Mouse (Mus musculus) limb, embryonic 10.5 days (tissue): ENCODE measurements around the gene Cbx6. TPM values are rescaled to one million over a fixed set of nuclear protein-coding genes. Genes with fewer than 3 reads are reported as not detected.

Experiments used
- DNase-seq: peaks from one replicate; pipeline ENCODE4 v3.0.0-alpha.2; 2017; ENCODE audit warnings: low spot score
- H3K27ac ChIP-seq: fragments of 300-500 bp; sonication (generic); 2 replicates; pipeline ENCODE4 v1.5.1; 2016; ENCODE audit warnings: mild to moderate bottlenecking
- H3K27me3 ChIP-seq: fragments of 300-500 bp; sonication (generic); 2 replicates; pipeline ENCODE4 v1.6.1; 2016; ENCODE audit warnings: low read depth, mild to moderate bottlenecking; ENCODE audit not compliant: poor library complexity, severe bottlenecking
- H3K36me3 ChIP-seq: fragments of 300-500 bp; sonication (generic); 2 replicates; pipeline ENCODE4 v1.6.1; 2016; ENCODE audit warnings: mild to moderate bottlenecking, moderate library complexity
- H3K4me1 ChIP-seq: fragments of 300-500 bp; sonication (generic); 2 replicates; pipeline ENCODE4 v1.6.1; 2016
- H3K4me3 ChIP-seq: fragments of 300-500 bp; sonication (generic); 2 replicates; pipeline ENCODE4 v1.5.1; 2016; ENCODE audit warnings: mild to moderate bottlenecking, moderate library complexity
- H3K9me3 ChIP-seq: fragments of 300-500 bp; sonication (generic); replicated peaks from 2 replicates; pipeline ENCODE4 v1.6.1; 2016; ENCODE audit warnings: mild to moderate bottlenecking
- WGBS: fragments of 180-500 bp; shearing (Covaris S2); methylation state at CpG from one replicate; pipeline ENCODE4 v1.1.7; 2016; 5-methylcytosine and 5-hydroxymethylcytosine counted together
- polyA plus RNA-seq: library from polyadenylated mRNA; unstranded; fragments of >200 nt; fragmentation: Nextera tagmentation; extraction: Ambion mirVana; gene quantifications from 2 replicates; pipeline ENCODE4 v1.2.1, GENCODE M21; 2016

The Cbx6 gene
- polyA plus RNA-seq, 1 experiment from 2014 or later, result 18.2 TPM

DNA sequence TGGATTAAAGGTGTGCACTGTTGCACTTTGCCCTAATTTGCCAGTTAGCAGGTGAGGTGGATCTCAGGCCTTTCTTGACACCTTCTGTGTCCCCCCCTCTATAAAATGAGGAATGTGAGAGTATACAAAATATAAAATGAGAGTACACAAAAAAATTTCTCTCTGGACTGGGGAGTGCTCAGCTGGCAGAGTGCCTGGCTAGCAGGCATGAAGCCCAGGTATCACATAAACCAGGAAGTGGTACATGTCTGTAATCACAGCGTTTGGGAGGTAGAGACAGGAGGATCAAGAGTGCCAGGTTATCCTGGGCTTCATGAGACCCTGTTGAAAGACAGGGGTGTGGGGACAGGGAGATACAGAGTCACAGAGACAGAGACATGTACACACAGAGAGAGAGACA is 27.4 kb downstream of the Cbx6 start:
- H3K27ac ChIP-seq, result no peak overlapping the region
- H3K4me1 ChIP-seq, result peaks cover 14% of the 10 kb centered on the region
- H3K27me3 ChIP-seq, result peaks cover 75% of the 10 kb centered on the region
- 63% methylated on average over 1 of the region's 1 CpGs for WGBS
- no peak overlapping the region for H3K4me3 ChIP-seq
- no peaks in the 10 kb centered on the region for H3K9me3 ChIP-seq
- H3K36me3 ChIP-seq, result no peaks in the 10 kb centered on the region
- DNase-seq, result no peak

DNA sequence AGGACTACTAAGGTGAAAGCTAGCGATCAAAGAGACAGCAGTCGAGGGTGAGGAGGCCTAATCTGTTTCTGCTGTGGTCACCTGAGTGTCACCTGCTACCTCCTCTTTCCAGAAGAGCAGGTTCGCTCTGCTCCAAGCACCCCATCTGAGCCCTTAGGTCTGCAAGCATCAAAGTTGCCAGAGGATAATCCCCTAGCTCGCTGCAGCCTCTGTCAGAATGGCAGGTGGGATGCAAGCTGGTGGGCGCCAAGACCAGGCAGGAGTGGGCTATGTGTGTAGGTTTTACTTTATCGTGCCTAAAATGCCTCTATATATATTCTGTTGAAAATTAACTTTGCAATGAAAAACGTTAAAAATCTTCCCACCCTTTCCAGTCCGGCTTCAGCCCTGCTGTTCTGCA is 29.2 kb downstream of the Cbx6 start:
- 25% methylated on average over 8 of the region's 8 CpGs for WGBS
- Histone ChIP-seq H3K36me3 (no peaks in the 10 kb centered on the region), H3K4me1 (peaks cover 14% of the 10 kb centered on the region), H3K9me3 (no peaks in the 10 kb centered on the region), H3K27me3 (peaks cover 87% of the 10 kb centered on the region), H3K27ac (no peak overlapping the region), H3K4me3 (peak overlapping the region; percentile 67; the same call in 1 of the 2 replicates)
- DNase-seq, result no peak

DNA sequence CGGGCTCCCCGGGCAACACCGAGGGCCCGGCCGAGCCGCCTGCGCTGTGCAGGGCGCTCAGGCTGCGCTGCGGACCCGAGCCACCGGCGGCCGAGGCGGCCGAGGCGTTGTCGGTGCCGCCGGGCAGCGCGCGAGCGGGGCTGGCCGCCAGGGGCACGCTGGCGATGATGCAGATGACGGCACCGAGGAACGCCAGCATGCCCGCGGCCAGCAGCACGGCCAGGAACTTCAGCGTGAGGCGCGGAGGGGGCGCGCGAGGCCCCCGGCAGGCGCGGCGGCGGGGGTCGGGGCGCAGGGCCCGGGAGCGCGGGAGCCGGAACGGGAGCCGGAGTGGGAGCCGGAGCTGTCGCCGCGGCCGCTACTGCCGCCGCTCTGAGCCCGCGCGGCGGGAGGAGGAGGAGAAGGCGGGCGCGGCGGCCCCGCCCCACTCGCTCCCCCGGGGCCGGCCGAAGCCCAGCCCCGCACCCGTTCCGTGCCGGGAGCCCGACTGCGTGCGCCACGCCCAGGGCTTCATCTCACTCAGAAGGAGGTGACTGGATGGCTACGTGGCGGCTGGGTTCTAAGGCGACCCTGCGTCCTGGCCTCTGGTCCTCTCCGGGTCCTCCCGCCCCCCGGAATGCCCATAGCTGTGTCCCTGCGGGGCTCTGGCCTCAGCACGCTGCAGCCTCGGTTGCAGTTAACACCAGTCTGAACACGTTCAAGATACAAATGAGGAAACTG is 30.0 kb downstream of the Cbx6 start, which contains the start of gene Nptxr:
Nptxr (minus strand) TSS at position 415 of the 720 bp plus-strand sequence.
- H3K27me3 ChIP-seq, result peaks cover 90% of the 10 kb centered on the region
- WGBS, result under 1% methylated on average over 74 of the region's 91 CpGs
- DNase-seq, result peak; percentile 68
- peak within 1 kb of the TSS; percentile 67 for H3K4me3 ChIP-seq
- peaks cover 14% of the 10 kb centered on the region for H3K4me1 ChIP-seq
- H3K9me3 ChIP-seq, result no peaks in the 10 kb centered on the region
- H3K27ac ChIP-seq, result peak within 1 kb of the TSS; percentile 75
- H3K36me3 ChIP-seq, result no peaks in the 10 kb centered on the region

DNA sequence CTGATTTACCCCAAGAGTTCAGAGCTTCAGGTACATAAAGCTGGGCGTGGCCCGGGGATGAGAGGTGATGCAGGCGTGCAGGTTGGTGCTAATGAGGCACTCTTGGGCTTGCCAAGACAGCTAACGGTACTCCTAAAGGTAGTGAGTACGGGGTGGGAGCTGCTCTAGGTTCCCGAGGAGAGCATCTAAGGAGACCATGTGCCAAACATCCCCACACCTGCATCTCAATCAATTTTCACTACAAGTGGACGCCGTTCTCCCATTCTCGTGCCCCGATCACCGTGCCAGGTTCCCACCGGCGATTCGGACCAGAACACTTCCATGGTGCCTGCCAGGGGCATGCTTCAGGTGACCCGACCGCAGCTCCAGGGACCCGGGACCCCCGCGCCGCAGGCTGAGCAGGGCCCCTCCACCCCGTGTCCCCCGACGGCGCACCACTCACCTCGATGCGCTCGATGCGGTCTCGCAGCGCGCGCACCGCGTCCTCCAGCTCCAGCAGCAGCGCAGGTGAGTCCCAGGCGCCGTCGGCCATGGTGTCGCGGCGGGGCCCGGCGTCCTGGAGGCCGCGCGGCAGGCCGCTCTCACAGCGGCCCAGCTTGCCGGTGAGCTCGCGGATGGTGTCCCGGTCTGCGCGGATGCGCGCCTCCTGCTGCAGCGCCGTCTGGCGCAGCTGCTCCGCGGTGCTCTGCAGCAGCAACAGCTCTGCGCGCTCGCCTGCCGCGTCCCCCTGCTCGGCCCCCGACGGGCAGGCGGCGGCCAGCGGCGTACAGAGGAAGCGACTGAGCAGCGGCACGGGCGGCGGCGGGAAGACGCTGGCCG is 30.7 kb downstream of the Cbx6 start:
- H3K27ac ChIP-seq, result peak overlapping the region; percentile 75
- peaks cover 85% of the 10 kb centered on the region for H3K27me3 ChIP-seq
- H3K4me1 ChIP-seq, result peaks cover 14% of the 10 kb centered on the region
- 7% methylated on average over 71 of the region's 81 CpGs for WGBS
- peak overlapping the region; percentile 67 for H3K4me3 ChIP-seq
- DNase-seq, result peak; percentile 49
- no peaks in the 10 kb centered on the region for H3K9me3 ChIP-seq
- H3K36me3 ChIP-seq, result no peaks in the 10 kb centered on the region

DNA sequence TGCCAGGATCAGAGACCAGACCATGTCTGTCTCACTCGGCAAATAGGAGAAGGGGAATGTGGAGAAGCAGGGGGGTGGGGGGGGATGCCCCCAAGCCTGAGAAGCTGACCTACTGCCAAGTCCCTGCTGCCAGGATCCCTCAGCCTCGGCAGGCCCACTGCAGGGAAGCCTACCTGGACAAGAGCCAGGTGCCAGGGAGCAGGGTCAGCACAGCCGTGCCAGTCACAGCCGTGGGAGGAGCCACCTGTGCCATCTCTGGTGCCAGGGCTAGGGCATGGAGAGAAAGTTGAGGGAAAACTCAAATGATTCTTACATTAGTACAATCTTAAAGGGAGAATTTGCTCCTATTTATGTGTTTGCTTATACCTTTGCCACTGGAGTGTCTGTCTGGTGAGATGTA is 32.2 kb downstream of the Cbx6 start:
- no peaks in the 10 kb centered on the region for H3K9me3 ChIP-seq
- H3K4me3 ChIP-seq, result no peak overlapping the region
- H3K36me3 ChIP-seq, result no peaks in the 10 kb centered on the region
- WGBS, result 69% methylated on average over 4 of the region's 4 CpGs
- no peak for DNase-seq
- H3K4me1 ChIP-seq, result peaks cover 14% of the 10 kb centered on the region
- H3K27ac ChIP-seq, result no peak overlapping the region
- peaks cover 73% of the 10 kb centered on the region for H3K27me3 ChIP-seq

DNA sequence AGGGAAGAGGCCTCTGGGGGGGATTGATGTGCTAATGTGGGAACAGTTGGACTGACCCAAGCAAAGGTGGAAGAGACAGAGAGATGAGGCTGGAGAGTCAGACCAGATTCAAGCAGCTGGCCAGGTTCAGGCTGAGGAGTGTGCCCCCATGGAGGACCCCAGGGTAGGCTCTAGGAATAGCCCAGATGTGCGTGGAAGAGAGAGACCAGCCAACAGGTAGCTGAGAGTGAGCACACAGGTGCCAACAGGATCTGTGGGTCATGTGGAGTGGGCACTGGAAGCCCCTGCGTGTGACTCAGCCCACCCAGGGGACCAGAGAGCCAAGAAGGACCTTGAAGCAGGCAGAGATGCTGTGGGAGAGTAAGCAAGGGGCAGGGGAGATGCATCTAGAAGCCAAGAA is 32.8 kb downstream of the Cbx6 start:
- H3K27ac ChIP-seq, result no peak overlapping the region
- H3K4me3 ChIP-seq, result no peak overlapping the region
- no peaks in the 10 kb centered on the region for H3K9me3 ChIP-seq
- H3K27me3 ChIP-seq, result peaks cover 66% of the 10 kb centered on the region
- DNase-seq, result no peak
- H3K36me3 ChIP-seq, result no peaks in the 10 kb centered on the region
- 71% methylated on average over 2 of the region's 2 CpGs for WGBS
- peaks cover 14% of the 10 kb centered on the region for H3K4me1 ChIP-seq

DNA sequence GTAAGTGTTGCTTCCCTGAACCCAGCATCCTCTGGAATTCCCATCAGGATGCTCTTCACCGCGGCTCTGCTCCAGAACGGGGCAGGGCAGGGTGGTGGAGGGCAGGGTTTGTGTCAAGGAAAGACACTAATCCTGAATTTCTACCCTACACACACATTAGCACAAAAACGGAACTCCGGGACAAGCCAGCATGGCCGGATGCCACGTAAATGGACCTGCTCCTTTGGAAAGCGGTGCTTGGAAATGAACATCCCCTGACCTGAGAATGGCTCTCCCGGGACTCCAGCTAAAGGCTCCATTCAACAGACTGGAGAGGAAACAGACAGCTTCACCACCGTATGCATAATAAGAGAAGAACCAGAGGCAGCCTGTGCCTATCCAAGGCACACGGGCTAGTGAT is 33.8 kb downstream of the Cbx6 start:
- H3K4me3 ChIP-seq, result no peak overlapping the region
- no peaks in the 10 kb centered on the region for H3K36me3 ChIP-seq
- DNase-seq, result no peak
- H3K27me3 ChIP-seq, result peaks cover 57% of the 10 kb centered on the region
- peaks cover 14% of the 10 kb centered on the region for H3K4me1 ChIP-seq
- 64% methylated on average over 11 of the region's 11 CpGs for WGBS
- no peak overlapping the region for H3K27ac ChIP-seq
- H3K9me3 ChIP-seq, result no peaks in the 10 kb centered on the region

DNA sequence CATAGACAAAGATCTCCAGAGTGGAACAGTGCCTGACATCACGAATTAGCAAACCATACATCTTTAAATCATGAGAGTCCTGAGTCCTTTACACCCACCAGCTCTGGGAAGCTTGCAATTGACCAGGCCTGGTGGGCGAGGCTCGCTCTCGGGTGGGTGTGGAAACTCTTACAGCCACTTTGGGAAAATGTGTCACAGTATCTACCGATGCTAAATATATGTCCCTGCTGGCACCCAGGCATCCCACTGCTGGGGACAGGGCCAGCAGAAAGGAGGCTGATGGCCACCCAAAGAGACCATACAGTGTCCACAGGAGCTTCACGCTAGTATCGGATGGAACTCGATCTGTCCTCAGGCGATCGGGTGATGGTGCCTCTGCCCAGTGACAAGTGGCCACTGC is 35.9 kb downstream of the Cbx6 start:
- WGBS, result 91% methylated on average over 10 of the region's 10 CpGs
- Histone ChIP-seq H3K36me3 (no peaks in the 10 kb centered on the region), H3K9me3 (no peaks in the 10 kb centered on the region)

DNA sequence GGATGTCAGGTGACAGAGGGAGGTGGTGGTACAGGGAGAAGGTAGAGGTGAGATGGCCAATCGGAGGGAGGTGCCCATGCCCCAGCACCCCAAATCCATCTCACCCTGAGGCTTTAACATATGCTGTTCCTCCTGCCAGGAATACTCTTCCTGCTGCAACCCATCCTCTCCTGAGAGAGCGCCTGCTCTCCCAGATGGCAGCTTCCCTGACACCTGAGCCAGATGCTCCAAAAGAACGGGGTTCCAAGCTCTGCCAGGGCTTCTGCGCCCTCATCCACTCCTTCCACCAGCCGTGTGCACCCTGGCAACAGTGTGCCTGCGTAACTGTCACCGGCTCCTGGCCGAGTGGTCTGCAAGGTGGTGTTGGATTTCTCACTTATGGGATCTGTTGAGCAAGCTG is 36.8 kb downstream of the Cbx6 start:
- DNase-seq, result no peak
- H3K27ac ChIP-seq, result no peak overlapping the region
- H3K9me3 ChIP-seq, result no peaks in the 10 kb centered on the region
- peaks cover 5% of the 10 kb centered on the region; the same call in 1 of the 2 replicates for H3K4me1 ChIP-seq
- no peak overlapping the region for H3K4me3 ChIP-seq
- H3K36me3 ChIP-seq, result no peaks in the 10 kb centered on the region
- peaks cover 51% of the 10 kb centered on the region for H3K27me3 ChIP-seq
- WGBS, result 83% methylated on average over 8 of the region's 8 CpGs

More for the DNA sequence above, 35.9 kb downstream of the Cbx6 start:
- no peak for DNase-seq
- Histone ChIP-seq H3K27ac (no peak overlapping the region), H3K27me3 (peaks cover 53% of the 10 kb centered on the region), H3K4me1 (peaks cover 5% of the 10 kb centered on the region), H3K4me3 (no peak overlapping the region)

DNA sequence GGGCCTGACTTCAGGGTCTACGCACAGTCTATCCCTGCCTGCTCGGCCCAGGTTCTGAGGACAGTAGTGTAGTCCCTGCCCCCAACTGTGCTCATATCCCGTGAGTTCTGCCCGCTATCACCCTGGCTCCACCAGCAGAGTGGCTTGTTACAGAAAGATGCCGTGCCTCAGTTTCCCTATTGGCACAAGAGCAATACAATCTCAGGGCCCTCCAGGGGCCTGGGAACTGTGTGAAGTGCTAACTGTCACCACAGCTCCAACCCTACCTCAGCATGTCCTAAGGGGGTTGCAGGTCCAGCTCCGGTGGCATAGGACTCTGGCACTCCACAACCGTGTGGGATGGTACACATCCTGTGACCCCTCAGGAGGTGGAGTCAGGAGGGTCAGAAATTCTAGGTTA is 37.4 kb downstream of the Cbx6 start:
- H3K27me3 ChIP-seq, result peaks cover 51% of the 10 kb centered on the region
- DNase-seq, result no peak
- H3K4me1 ChIP-seq, result peaks cover 9% of the 10 kb centered on the region; the same call in 1 of the 2 replicates
- WGBS, result 86% methylated on average over 7 of the region's 7 CpGs
- no peaks in the 10 kb centered on the region for H3K36me3 ChIP-seq
- no peaks in the 10 kb centered on the region for H3K9me3 ChIP-seq
- no peak overlapping the region for H3K4me3 ChIP-seq
- H3K27ac ChIP-seq, result no peak overlapping the region

DNA sequence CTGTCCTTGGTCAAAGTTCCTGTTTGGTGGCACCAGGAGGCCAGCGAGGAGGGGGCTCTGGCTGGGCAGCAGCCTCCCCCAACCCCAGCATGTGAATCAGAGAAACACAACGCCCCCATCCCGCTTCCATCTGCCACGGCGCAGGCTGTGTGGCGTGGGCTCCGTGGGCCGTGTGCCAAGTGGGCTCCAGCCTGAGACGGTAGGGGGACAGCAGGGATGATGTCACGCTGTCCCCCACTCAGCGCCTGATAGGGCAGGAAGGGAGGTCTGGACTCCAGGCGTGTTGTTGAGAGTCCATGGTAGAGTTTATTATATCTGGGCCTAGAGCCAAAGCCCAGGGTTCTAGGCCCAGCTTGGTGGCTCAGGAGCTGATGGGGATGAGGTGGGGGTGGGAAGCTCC is 38.2 kb downstream of the Cbx6 start:
- H3K4me1 ChIP-seq, result peaks cover 9% of the 10 kb centered on the region; the same call in 1 of the 2 replicates
- DNase-seq, result no peak
- 92% methylated on average over 12 of the region's 12 CpGs for WGBS
- peaks cover 51% of the 10 kb centered on the region for H3K27me3 ChIP-seq
- no peaks in the 10 kb centered on the region for H3K36me3 ChIP-seq
- no peak overlapping the region for H3K27ac ChIP-seq
- H3K4me3 ChIP-seq, result no peak overlapping the region
- H3K9me3 ChIP-seq, result no peaks in the 10 kb centered on the region

DNA sequence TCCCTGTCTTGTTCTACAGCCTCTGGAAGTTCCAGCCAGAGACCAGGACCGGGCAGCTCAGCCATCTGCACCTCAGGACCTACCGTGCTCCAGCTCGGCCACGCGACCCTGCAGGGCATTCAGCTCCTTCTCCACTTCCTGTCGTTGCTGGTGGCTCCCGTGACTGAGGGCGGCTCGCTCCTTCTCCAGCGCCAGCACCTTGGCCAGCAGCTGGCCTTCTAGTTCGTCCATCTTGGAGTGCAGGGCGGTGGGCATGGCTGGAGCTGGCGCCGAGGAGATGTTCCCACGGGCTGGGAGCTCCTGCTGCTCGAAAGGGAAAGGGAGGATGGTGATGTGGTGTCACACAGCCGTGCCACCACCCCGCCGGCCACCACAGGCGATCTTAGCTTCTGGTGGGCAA is 40.3 kb downstream of the Cbx6 start:
- DNase-seq, result peak; percentile 56
- Histone ChIP-seq H3K4me3 (no peak overlapping the region), H3K27ac (no peak overlapping the region), H3K4me1 (peaks cover 9% of the 10 kb centered on the region; the same call in 1 of the 2 replicates), H3K9me3 (no peaks in the 10 kb centered on the region), H3K27me3 (peaks cover 52% of the 10 kb centered on the region), H3K36me3 (no peaks in the 10 kb centered on the region)
- WGBS, result 26% methylated on average over 20 of the region's 20 CpGs

DNA sequence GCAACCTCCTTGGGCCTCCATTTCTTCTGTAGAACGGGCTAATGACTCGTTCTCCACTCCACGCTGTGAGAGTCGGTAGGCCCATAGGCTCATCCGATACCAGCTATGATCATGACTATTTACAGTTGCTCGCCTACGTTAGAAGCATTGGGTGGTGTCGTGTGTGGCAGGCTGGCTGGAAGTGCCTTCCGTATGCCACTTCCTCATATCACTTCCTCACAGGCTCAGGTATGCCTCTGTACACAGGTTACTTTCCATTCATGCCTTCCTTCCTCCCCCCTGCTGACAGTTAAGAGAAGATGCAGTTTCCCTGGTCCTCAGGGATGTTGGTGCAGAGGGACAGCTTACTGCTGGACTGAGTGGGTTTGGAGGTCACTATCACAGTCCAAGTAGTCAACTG is 41.4 kb downstream of the Cbx6 start:
- Histone ChIP-seq H3K27ac (no peak overlapping the region), H3K4me3 (no peak overlapping the region), H3K4me1 (peaks cover 9% of the 10 kb centered on the region; the same call in 1 of the 2 replicates), H3K36me3 (no peaks in the 10 kb centered on the region), H3K9me3 (no peaks in the 10 kb centered on the region), H3K27me3 (peaks cover 52% of the 10 kb centered on the region)
- 94% methylated on average over 9 of the region's 9 CpGs for WGBS
- DNase-seq, result no peak
